Mouse (Mus musculus): ENCODE results near the gene Lgmn. TPM values are rescaled to one million over a fixed set of nuclear protein-coding genes. Genes with fewer than 3 reads are reported as not detected.

The Lgmn gene
- polyA plus RNA-seq, 1 experiment = 70.2 TPM

GRCm38 (mm10) chr12:102461177-102461576, 21.6 kb upstream of the Lgmn start:
- Histone ChIP-seq H3K27ac (ENCODE audit: insufficient read depth, low read depth, low read length) (no peak overlapping the region), H3K4me3 (ENCODE audit: low read depth, low read length) (no peak overlapping the region), H3K27me3 (ENCODE audit: control insufficient read depth, insufficient read depth, low read length) (no peaks in the 10 kb centered on the region), H3K4me1 (ENCODE audit: control insufficient read depth, insufficient read depth, insufficient read length, low read length) (no peaks in the 10 kb centered on the region; the same call in 1 of the 2 replicates), H3K36me3 (ENCODE audit: control insufficient read depth, insufficient read depth, low read length) (no peaks in the 10 kb centered on the region)
- TF ChIP-seq CTCF (IDR thresholded peaks at IDR 0.05; ENCODE audit: extremely low read depth, insufficient read length, insufficient replicate concordance, low read depth, low read length) = no peak
- TF ChIP-seq POLR2A (IDR thresholded peaks at IDR 0.05; ENCODE audit: low read depth, low read length) = no peak
- 51% methylated on average over 5 of the region's 5 CpGs for WGBS

DNA sequence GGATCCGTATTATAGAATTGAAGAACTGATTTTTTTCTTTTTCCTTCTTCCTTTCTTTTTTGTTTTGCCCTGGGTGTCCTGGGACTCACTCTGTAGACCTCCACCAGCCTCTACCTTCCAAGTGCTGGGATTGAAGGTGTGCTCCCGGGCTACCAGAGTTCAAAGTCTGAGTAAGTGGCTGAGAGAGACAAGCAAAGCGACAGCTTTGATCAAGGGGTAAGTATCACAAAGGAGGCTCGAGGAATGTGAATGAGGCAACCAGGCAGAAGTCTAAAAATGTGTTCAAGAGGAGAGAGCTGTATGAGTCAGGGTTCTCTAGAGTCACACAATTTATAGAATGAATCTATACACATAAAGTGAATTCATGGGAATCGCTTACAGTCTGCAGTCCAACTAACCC, 20.4 kb upstream of the Lgmn start:
- WGBS = 44% methylated on average over 5 of the region's 5 CpGs
- Histone ChIP-seq H3K4me1 (ENCODE audit: control insufficient read depth, insufficient read depth, insufficient read length, low read length) (peaks cover 2% of the 10 kb centered on the region; the same call in 1 of the 2 replicates), H3K36me3 (ENCODE audit: control insufficient read depth, insufficient read depth, low read length) (no peaks in the 10 kb centered on the region), H3K27ac (ENCODE audit: insufficient read depth, low read depth, low read length) (no peak overlapping the region), H3K4me3 (ENCODE audit: low read depth, low read length) (no peak overlapping the region), H3K27me3 (ENCODE audit: control insufficient read depth, insufficient read depth, low read length) (no peaks in the 10 kb centered on the region)
- TF ChIP-seq POLR2A (IDR thresholded peaks at IDR 0.05; ENCODE audit: low read depth, low read length) (no peak), CTCF (IDR thresholded peaks at IDR 0.05; ENCODE audit: extremely low read depth, insufficient read length, insufficient replicate concordance, low read depth, low read length) (no peak)

- H3K4me1 ChIP-seq (ENCODE audit: control insufficient read depth, insufficient read depth, insufficient read length, low read length) = peaks cover 6% of the 10 kb centered on the region
- TF ChIP-seq POLR2A (IDR thresholded peaks at IDR 0.05; ENCODE audit: low read depth, low read length) = no peak
- no peak for TF ChIP-seq CTCF (IDR thresholded peaks at IDR 0.05; ENCODE audit: extremely low read depth, insufficient read length, insufficient replicate concordance, low read depth, low read length)
- H3K36me3 ChIP-seq (ENCODE audit: control insufficient read depth, insufficient read depth, low read length) = no peaks in the 10 kb centered on the region
- no peaks in the 10 kb centered on the region for H3K27me3 ChIP-seq (ENCODE audit: control insufficient read depth, insufficient read depth, low read length)
- no peak overlapping the region for H3K4me3 ChIP-seq (ENCODE audit: low read depth, low read length)
- peak overlapping the region; percentile 62 for H3K27ac ChIP-seq (ENCODE audit: insufficient read depth, low read depth, low read length)
- 48% methylated on average over 7 of the region's 7 CpGs for WGBS
These were observed 17.0 kb upstream of the Lgmn start for GRCm38 (mm10) chr12:102456467-102457193.

- TF ChIP-seq POLR2A (IDR thresholded peaks at IDR 0.05; ENCODE audit: low read depth, low read length) = no peak
- TF ChIP-seq CTCF (IDR thresholded peaks at IDR 0.05; ENCODE audit: extremely low read depth, insufficient read length, insufficient replicate concordance, low read depth, low read length) = no peak
- H3K27me3 ChIP-seq (ENCODE audit: control insufficient read depth, insufficient read depth, low read length) = no peaks in the 10 kb centered on the region
- H3K36me3 ChIP-seq (ENCODE audit: control insufficient read depth, insufficient read depth, low read length) = no peaks in the 10 kb centered on the region
- 6% methylated on average over 6 of the region's 6 CpGs for WGBS
- H3K27ac ChIP-seq (ENCODE audit: insufficient read depth, low read depth, low read length) = peak overlapping the region; percentile 50
- peaks cover 11% of the 10 kb centered on the region for H3K4me1 ChIP-seq (ENCODE audit: control insufficient read depth, insufficient read depth, insufficient read length, low read length)
- no peak overlapping the region for H3K4me3 ChIP-seq (ENCODE audit: low read depth, low read length)
These were observed 14.0 kb upstream of the Lgmn start for GRCm38 (mm10) chr12:102453581-102453980.

DNA sequence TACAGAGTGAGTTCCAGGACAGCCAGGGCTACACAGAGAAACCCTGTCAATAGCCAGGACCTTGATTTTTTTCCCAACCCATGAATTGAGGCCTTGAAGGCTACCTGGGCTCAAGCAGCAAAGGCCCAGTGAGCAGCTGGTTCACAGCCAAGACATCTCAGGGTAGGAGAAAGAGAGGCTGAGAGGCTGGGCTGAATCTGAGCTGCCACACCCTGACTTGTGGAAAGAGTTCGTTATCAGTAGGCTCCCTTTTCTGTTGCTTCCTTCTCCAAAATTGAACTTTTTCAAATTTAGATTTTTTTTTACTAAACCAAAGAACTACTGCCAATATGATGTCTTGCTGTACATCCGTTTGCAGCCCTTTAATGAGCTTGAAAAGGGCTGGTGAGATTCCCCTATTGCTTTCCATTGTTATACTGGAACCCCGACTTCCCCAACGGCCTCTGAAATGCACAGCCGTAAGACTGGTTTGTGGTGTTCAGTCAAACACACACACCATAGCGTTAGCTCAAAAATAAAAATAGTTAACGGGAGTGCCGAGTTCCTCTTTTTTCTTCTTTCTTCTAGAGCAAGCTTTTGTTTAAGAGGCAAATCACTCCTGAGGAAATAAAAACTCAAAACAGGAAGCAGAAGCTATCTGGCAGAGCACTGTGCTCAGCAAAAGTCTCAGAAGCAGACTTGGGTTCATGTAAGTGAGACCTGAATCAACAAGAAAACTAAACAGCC, 11.7 kb upstream of the Lgmn start:
- no peaks in the 10 kb centered on the region for H3K36me3 ChIP-seq (ENCODE audit: control insufficient read depth, insufficient read depth, low read length)
- H3K4me3 ChIP-seq (ENCODE audit: low read depth, low read length) = no peak overlapping the region
- H3K27ac ChIP-seq (ENCODE audit: insufficient read depth, low read depth, low read length) = peak overlapping the region; percentile 58
- WGBS = 67% methylated on average over 8 of the region's 8 CpGs
- H3K4me1 ChIP-seq (ENCODE audit: control insufficient read depth, insufficient read depth, insufficient read length, low read length) = peaks cover 11% of the 10 kb centered on the region
- no peaks in the 10 kb centered on the region for H3K27me3 ChIP-seq (ENCODE audit: control insufficient read depth, insufficient read depth, low read length)
- TF ChIP-seq POLR2A (IDR thresholded peaks at IDR 0.05; ENCODE audit: low read depth, low read length) (no peak), CTCF (IDR thresholded peaks at IDR 0.05; ENCODE audit: extremely low read depth, insufficient read length, insufficient replicate concordance, low read depth, low read length) (no peak)

DNA sequence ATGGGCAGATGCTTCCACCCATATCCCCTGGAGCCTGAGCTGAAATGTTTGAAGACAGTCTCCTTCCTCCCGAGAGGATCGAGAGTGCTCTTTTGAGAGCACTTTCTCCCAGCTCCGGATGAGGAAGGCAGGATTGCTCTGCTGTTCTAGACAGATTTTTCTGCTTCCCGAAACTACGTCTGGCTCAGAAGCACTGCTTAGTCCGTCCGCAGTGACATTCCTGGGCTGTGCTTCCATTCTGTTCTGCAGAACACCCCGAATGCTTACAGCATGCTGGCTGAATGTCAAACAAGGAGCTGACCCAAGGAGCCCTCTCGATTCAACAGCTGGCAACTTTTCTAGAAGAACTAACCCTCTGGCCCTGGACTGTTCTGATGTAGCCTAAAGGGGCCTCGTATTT, 10.8 kb upstream of the Lgmn start:
- H3K4me1 ChIP-seq (ENCODE audit: control insufficient read depth, insufficient read depth, insufficient read length, low read length) = peaks cover 10% of the 10 kb centered on the region
- WGBS = 66% methylated on average over 10 of the region's 10 CpGs
- TF ChIP-seq POLR2A (IDR thresholded peaks at IDR 0.05; ENCODE audit: low read depth, low read length) = no peak
- TF ChIP-seq CTCF (IDR thresholded peaks at IDR 0.05; ENCODE audit: extremely low read depth, insufficient read length, insufficient replicate concordance, low read depth, low read length) = no peak
- no peaks in the 10 kb centered on the region for H3K27me3 ChIP-seq (ENCODE audit: control insufficient read depth, insufficient read depth, low read length)
- H3K4me3 ChIP-seq (ENCODE audit: low read depth, low read length) = no peak overlapping the region
- H3K36me3 ChIP-seq (ENCODE audit: control insufficient read depth, insufficient read depth, low read length) = no peaks in the 10 kb centered on the region
- peak overlapping the region; percentile 58 for H3K27ac ChIP-seq (ENCODE audit: insufficient read depth, low read depth, low read length)

GRCm38 (mm10) chr12:102445436-102445835, 5.8 kb upstream of the Lgmn start:
- no peak for TF ChIP-seq CTCF (IDR thresholded peaks at IDR 0.05; ENCODE audit: extremely low read depth, insufficient read length, insufficient replicate concordance, low read depth, low read length)
- TF ChIP-seq POLR2A (IDR thresholded peaks at IDR 0.05; ENCODE audit: low read depth, low read length) = no peak

More at GRCm38 (mm10) chr12:102445436-102445835, 5.8 kb upstream of the Lgmn start:
- no peak overlapping the region for H3K4me3 ChIP-seq (ENCODE audit: low read depth, low read length)
- no peaks in the 10 kb centered on the region for H3K27me3 ChIP-seq (ENCODE audit: control insufficient read depth, insufficient read depth, low read length)
- no peaks in the 10 kb centered on the region; the same call in 1 of the 2 replicates for H3K4me1 ChIP-seq (ENCODE audit: control insufficient read depth, insufficient read depth, insufficient read length, low read length)
- H3K36me3 ChIP-seq (ENCODE audit: control insufficient read depth, insufficient read depth, low read length) = no peaks in the 10 kb centered on the region
- WGBS = 70% methylated on average over 4 of the region's 4 CpGs
- H3K27ac ChIP-seq (ENCODE audit: insufficient read depth, low read depth, low read length) = peak overlapping the region; percentile 21; the same call in 1 of the 2 replicates
